Mouse (Mus musculus): ENCODE measurements around the gene Mdh1. TPM values are rescaled to one million over a fixed set of nuclear protein-coding genes. Genes with fewer than 3 reads are reported as not detected.
"Not testable (repeated sequence)": the region's sequence is repeated elsewhere in the genome, so short reads cannot be mapped to it uniquely, and the experiment has no call there.

Mdh1 gene
- polyA plus RNA-seq, 1 experiment from 2014 or later = 775 TPM

- Histone ChIP-seq H3K27me3 (replicated peaks; ENCODE audit: control insufficient read depth, insufficient read depth, low read length) (no peaks in the 10 kb centered on the region), H3K27ac (ENCODE audit: low read depth, low read length) (no peak overlapping the region), H3K4me3 (ENCODE audit: low read length) (no peak overlapping the region), H3K9me3 (ENCODE audit: control insufficient read depth, low read length) (no peaks in the 10 kb centered on the region), H3K4me1 (ENCODE audit: control insufficient read depth, insufficient read depth, low read depth, low read length) (no peaks in the 10 kb centered on the region), H3K4me2 (ENCODE audit: low read length) (no peak overlapping the region), H3K9ac (ENCODE audit: low read depth, low read length) (no peak overlapping the region), H3K36me3 (ENCODE audit: control insufficient read depth, insufficient read depth, low read length) (no peaks in the 10 kb centered on the region)
- WGBS = 86% methylated on average over 2 of the region's 2 CpGs
- no peak for ATAC-seq
These were observed 23.1 kb downstream of the Mdh1 start for GRCm38 (mm10) chr11:21549052-21549451.

DNA sequence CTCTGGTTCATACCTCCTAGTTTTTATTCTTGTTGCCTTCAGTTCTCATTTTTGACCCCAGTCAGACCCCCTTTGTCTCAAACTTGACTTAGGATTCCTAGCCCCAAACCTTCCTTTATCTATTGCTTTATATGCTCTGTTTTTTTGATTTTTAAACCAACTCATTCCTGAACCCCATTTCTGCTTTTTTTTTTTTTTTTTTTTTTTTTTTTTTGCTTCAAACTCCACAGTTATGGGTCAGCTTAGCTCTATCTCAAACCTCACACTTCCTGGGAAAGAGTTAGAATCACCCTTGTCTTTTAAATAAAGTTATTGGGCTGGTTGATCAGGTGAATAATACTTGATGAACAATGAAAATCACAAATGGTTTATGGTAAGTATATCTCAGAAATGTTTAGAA is 24.6 kb downstream of the Mdh1 start:
- no peaks in the 10 kb centered on the region for H3K27me3 ChIP-seq (replicated peaks; ENCODE audit: control insufficient read depth, insufficient read depth, low read length)
- H3K27ac ChIP-seq (ENCODE audit: low read depth, low read length) = no peak overlapping the region
- no peak overlapping the region for H3K9ac ChIP-seq (ENCODE audit: low read depth, low read length)
- no peak overlapping the region for H3K4me3 ChIP-seq (ENCODE audit: low read length)
- no peaks in the 10 kb centered on the region for H3K9me3 ChIP-seq (ENCODE audit: control insufficient read depth, low read length)
- H3K36me3 ChIP-seq (ENCODE audit: control insufficient read depth, insufficient read depth, low read length) = no peaks in the 10 kb centered on the region
- H3K4me2 ChIP-seq (ENCODE audit: low read length) = no peak overlapping the region
- no peaks in the 10 kb centered on the region for H3K4me1 ChIP-seq (ENCODE audit: control insufficient read depth, insufficient read depth, low read depth, low read length)
- no peak for ATAC-seq

GRCm38 (mm10) chr11:21546671-21547070 is 25.5 kb downstream of the Mdh1 start:
- 77% methylated on average over 1 of the region's 1 CpGs for WGBS
- Histone ChIP-seq H3K4me1 (ENCODE audit: control insufficient read depth, insufficient read depth, low read depth, low read length) (no peaks in the 10 kb centered on the region), H3K36me3 (ENCODE audit: control insufficient read depth, insufficient read depth, low read length) (no peaks in the 10 kb centered on the region), H3K9ac (ENCODE audit: low read depth, low read length) (no peak overlapping the region), H3K4me3 (ENCODE audit: low read length) (no peak overlapping the region), H3K9me3 (ENCODE audit: control insufficient read depth, low read length) (no peaks in the 10 kb centered on the region), H3K27me3 (replicated peaks; ENCODE audit: control insufficient read depth, insufficient read depth, low read length) (no peaks in the 10 kb centered on the region), H3K4me2 (ENCODE audit: low read length) (no peak overlapping the region), H3K27ac (ENCODE audit: low read depth, low read length) (no peak overlapping the region)
- ATAC-seq = no peak

GRCm38 (mm10) chr11:21545951-21546350 is 26.2 kb downstream of the Mdh1 start:
- Histone ChIP-seq H3K27ac (ENCODE audit: low read depth, low read length) (no peak overlapping the region), H3K27me3 (replicated peaks; ENCODE audit: control insufficient read depth, insufficient read depth, low read length) (no peaks in the 10 kb centered on the region), H3K9ac (ENCODE audit: low read depth, low read length) (no peak overlapping the region), H3K9me3 (ENCODE audit: control insufficient read depth, low read length) (no peaks in the 10 kb centered on the region), H3K4me1 (ENCODE audit: control insufficient read depth, insufficient read depth, low read depth, low read length) (no peaks in the 10 kb centered on the region), H3K4me2 (ENCODE audit: low read length) (no peak overlapping the region), H3K4me3 (ENCODE audit: low read length) (no peak overlapping the region), H3K36me3 (ENCODE audit: control insufficient read depth, insufficient read depth, low read length) (no peaks in the 10 kb centered on the region)
- ATAC-seq = no peak

- no peak overlapping the region for H3K4me3 ChIP-seq (ENCODE audit: low read length)
- no peaks in the 10 kb centered on the region for H3K36me3 ChIP-seq (ENCODE audit: control insufficient read depth, insufficient read depth, low read length)
- H3K4me2 ChIP-seq (ENCODE audit: low read length) = no peak overlapping the region
- H3K9ac ChIP-seq (ENCODE audit: low read depth, low read length) = no peak overlapping the region
- H3K9me3 ChIP-seq (ENCODE audit: control insufficient read depth, low read length) = no peaks in the 10 kb centered on the region
- no peaks in the 10 kb centered on the region for H3K27me3 ChIP-seq (replicated peaks; ENCODE audit: control insufficient read depth, insufficient read depth, low read length)
- 74% methylated on average over 2 of the region's 2 CpGs for WGBS
- H3K27ac ChIP-seq (ENCODE audit: low read depth, low read length) = no peak overlapping the region
- H3K4me1 ChIP-seq (ENCODE audit: control insufficient read depth, insufficient read depth, low read depth, low read length) = no peaks in the 10 kb centered on the region
- no peak for ATAC-seq
These were observed 27.1 kb downstream of the Mdh1 start for GRCm38 (mm10) chr11:21545021-21545420.

- WGBS = 78% methylated on average over 5 of the region's 5 CpGs
These were observed 29.4 kb downstream of the Mdh1 start for GRCm38 (mm10) chr11:21542731-21543130.

GRCm38 (mm10) chr11:21540622-21541021 is 31.5 kb downstream of the Mdh1 start:
- H3K27me3 ChIP-seq (replicated peaks; ENCODE audit: control insufficient read depth, insufficient read depth, low read length) = no peaks in the 10 kb centered on the region
- H3K4me1 ChIP-seq (ENCODE audit: control insufficient read depth, insufficient read depth, low read depth, low read length) = no peaks in the 10 kb centered on the region
- H3K4me2 ChIP-seq (ENCODE audit: low read length) = no peak overlapping the region
- H3K9ac ChIP-seq (ENCODE audit: low read depth, low read length) = no peak overlapping the region
- no peak overlapping the region for H3K27ac ChIP-seq (ENCODE audit: low read depth, low read length)
- WGBS = 100% methylated on average over 2 of the region's 2 CpGs
- no peak for ATAC-seq
- no peaks in the 10 kb centered on the region for H3K36me3 ChIP-seq (ENCODE audit: control insufficient read depth, insufficient read depth, low read length)
- H3K4me3 ChIP-seq (ENCODE audit: low read length) = no peak overlapping the region
- no peaks in the 10 kb centered on the region for H3K9me3 ChIP-seq (ENCODE audit: control insufficient read depth, low read length)

More at GRCm38 (mm10) chr11:21542731-21543130, 29.4 kb downstream of the Mdh1 start:
- Histone ChIP-seq H3K27me3 (replicated peaks; ENCODE audit: control insufficient read depth, insufficient read depth, low read length) (no peaks in the 10 kb centered on the region), H3K9ac (ENCODE audit: low read depth, low read length) (no peak overlapping the region), H3K4me1 (ENCODE audit: control insufficient read depth, insufficient read depth, low read depth, low read length) (no peaks in the 10 kb centered on the region), H3K27ac (ENCODE audit: low read depth, low read length) (no peak overlapping the region), H3K36me3 (ENCODE audit: control insufficient read depth, insufficient read depth, low read length) (no peaks in the 10 kb centered on the region), H3K4me3 (ENCODE audit: low read length) (no peak overlapping the region), H3K4me2 (ENCODE audit: low read length) (no peak overlapping the region), H3K9me3 (ENCODE audit: control insufficient read depth, low read length) (no peaks in the 10 kb centered on the region)
- ATAC-seq = no peak

DNA sequence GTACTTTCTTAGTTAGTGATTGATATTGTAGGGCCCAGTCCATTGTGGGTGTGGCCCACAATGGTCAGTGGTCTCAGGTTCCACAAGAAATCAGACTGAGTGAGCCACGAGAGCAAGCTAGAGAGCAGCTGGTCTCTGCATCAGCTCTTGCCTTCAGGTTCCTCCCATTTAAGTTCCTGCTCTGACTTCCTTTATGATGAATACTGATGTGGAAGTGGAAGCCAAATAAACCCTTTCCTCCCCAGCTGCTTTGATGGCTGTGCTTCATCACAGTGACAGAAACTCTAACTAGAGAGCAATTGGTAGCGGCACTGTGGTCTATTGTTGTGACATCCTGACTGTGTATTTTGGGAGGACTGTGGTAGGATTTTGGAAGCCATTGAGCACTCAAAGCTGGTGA is 32.1 kb downstream of the Mdh1 start:
- H3K9me3 ChIP-seq (ENCODE audit: control insufficient read depth, low read length) = no peaks in the 10 kb centered on the region
- no peaks in the 10 kb centered on the region for H3K4me1 ChIP-seq (ENCODE audit: control insufficient read depth, insufficient read depth, low read depth, low read length)
- H3K4me2 ChIP-seq (ENCODE audit: low read length) = no peak overlapping the region
- H3K36me3 ChIP-seq (ENCODE audit: control insufficient read depth, insufficient read depth, low read length) = no peaks in the 10 kb centered on the region
- no peak overlapping the region for H3K27ac ChIP-seq (ENCODE audit: low read depth, low read length)
- no peak overlapping the region for H3K4me3 ChIP-seq (ENCODE audit: low read length)
- ATAC-seq = no peak
- no peak overlapping the region for H3K9ac ChIP-seq (ENCODE audit: low read depth, low read length)
- 76% methylated on average over 2 of the region's 2 CpGs for WGBS
- no peaks in the 10 kb centered on the region for H3K27me3 ChIP-seq (replicated peaks; ENCODE audit: control insufficient read depth, insufficient read depth, low read length)

DNA sequence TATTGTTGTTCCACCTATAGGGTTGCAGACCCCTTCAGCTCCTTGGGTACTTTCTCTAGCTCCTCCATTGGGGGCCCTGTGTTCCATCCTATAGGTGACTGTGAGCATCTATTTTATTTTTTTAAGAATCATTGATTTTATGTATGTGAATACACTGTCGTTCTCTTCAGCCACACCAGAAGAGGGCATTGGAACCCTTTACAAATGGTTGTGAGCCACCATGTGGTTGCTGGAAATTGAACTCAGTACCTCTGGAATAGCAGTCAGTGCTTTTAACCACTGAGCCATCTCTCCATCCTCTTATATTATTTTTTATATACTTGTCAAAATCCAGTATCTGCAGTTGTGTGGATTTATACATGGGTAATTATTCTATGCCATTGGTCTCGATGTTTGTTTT is 41.3 kb downstream of the Mdh1 start:
- not testable (repeated sequence) for H3K27ac ChIP-seq (ENCODE audit: low read depth, low read length); H3K36me3 ChIP-seq (ENCODE audit: control insufficient read depth, insufficient read depth, low read length); H3K4me1 ChIP-seq (ENCODE audit: control insufficient read depth, insufficient read depth, low read depth, low read length); H3K9me3 ChIP-seq (ENCODE audit: control insufficient read depth, low read length); H3K27me3 ChIP-seq (replicated peaks; ENCODE audit: control insufficient read depth, insufficient read depth, low read length); ATAC-seq; H3K4me2 ChIP-seq (ENCODE audit: low read length); H3K9ac ChIP-seq (ENCODE audit: low read depth, low read length); H3K4me3 ChIP-seq (ENCODE audit: low read length)
- 85% methylated on average over 2 of the region's 2 CpGs for WGBS

DNA sequence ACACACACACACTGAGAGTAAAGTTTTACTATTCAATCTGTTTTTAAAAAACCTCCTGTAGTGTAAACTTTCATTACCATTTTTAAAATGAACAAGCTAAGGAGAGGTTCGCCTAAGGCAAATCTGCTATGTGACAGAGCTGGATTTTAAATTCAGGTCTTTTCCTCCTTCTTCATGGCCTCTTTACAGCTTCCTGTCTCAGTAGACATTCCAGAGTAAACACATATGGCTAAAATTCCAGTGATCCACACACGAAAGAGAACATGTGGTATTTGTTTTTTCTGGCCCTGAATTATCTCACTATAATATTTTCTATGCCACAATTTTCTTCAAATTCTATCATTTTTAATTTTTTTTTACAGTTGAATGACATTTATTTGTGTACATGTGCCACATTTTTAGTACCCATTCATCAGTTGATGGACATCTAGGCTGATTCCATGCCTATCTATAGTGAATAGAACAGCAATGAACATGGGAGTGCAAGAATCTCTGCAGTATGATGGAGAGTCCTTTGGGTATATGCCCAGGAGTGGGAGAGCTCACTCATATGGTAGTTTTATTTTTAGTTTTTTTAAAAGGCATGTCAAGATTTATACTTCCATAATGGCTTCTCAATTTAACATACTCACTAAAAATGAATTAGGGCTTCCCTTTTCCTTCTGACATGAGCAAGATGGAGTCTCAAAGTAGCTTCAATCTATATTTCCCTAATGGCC is 43.3 kb downstream of the Mdh1 start:
- ATAC-seq = no peak
- no peak overlapping the region for H3K4me2 ChIP-seq (ENCODE audit: low read length)
- H3K4me1 ChIP-seq (ENCODE audit: control insufficient read depth, insufficient read depth, low read depth, low read length) = no peaks in the 10 kb centered on the region
- H3K4me3 ChIP-seq (ENCODE audit: low read length) = no peak overlapping the region
- no peaks in the 10 kb centered on the region for H3K36me3 ChIP-seq (ENCODE audit: control insufficient read depth, insufficient read depth, low read length)
- no peaks in the 10 kb centered on the region for H3K27me3 ChIP-seq (replicated peaks; ENCODE audit: control insufficient read depth, insufficient read depth, low read length)
- H3K9me3 ChIP-seq (ENCODE audit: control insufficient read depth, low read length) = no peaks in the 10 kb centered on the region
- H3K9ac ChIP-seq (ENCODE audit: low read depth, low read length) = no peak overlapping the region
- no peak overlapping the region for H3K27ac ChIP-seq (ENCODE audit: low read depth, low read length)
- 75% methylated on average over 2 of the region's 2 CpGs for WGBS
